Mouse (Mus musculus) bone marrow, adult 2 months (tissue): Measurements from ENCODE around the gene P2ry12.

Experiments used
- CTCF ChIP-seq: fragments of 200-500 bp; IDR thresholded peaks from 2 replicates; pipeline ENCODE4 v1.5.1; 2011; ENCODE audit warnings: low read length, control low read depth; ENCODE audit not compliant: control insufficient read depth, insufficient read depth
- POLR2A ChIP-seq: fragments of 200-500 bp; IDR thresholded peaks from 2 replicates; pipeline ENCODE4 v1.6.1; 2011; ENCODE audit warnings: low read depth, mild to moderate bottlenecking, control low read depth, low read length, borderline replicate concordance; ENCODE audit not compliant: control insufficient read depth

GRCm38 (mm10) chr3:59227696-59228095 lies 35.0 kb downstream of the P2ry12 start:
- TF ChIP-seq POLR2A, result no peak
- no peak for TF ChIP-seq CTCF
